Mouse (Mus musculus): ENCODE results near the gene Rapgefl1. TPM values are rescaled to one million over a fixed set of nuclear protein-coding genes. Genes with fewer than 3 reads are reported as not detected.

The Rapgefl1 gene
- total and polyA plus RNA-seq, 3 experiments = 0.27 to 0.35 TPM; not detected in 1

- H3K36me3 ChIP-seq (replicated peaks) = peaks cover 9% of the 10 kb centered on the region
- no peak for DNase-seq (ENCODE audit: low spot score)
These were observed 46.8 kb upstream of the Rapgefl1 start for GRCm38 (mm10) chr11:98789824-98790223.

GRCm38 (mm10) chr11:98790631-98791205 lies 45.9 kb upstream of the Rapgefl1 start:
- peaks cover 77% of the 10 kb centered on the region for H3K4me1 ChIP-seq (ENCODE audit: insufficient read depth, low read depth, low read length)
- H3K36me3 ChIP-seq (replicated peaks) = peaks cover 9% of the 10 kb centered on the region
- no peak overlapping the region for H3K4me3 ChIP-seq (ENCODE audit: low read depth, low read length)
- H3K9me3 ChIP-seq (replicated peaks) = no peaks in the 10 kb centered on the region
- DNase-seq (ENCODE audit: low spot score) (no peak), ATAC-seq (ENCODE audit: extremely low read depth, insufficient number of reproducible peaks, low FRiP score, poor library complexity, severe bottlenecking) (no peak)
- no peaks in the 10 kb centered on the region for H3K27me3 ChIP-seq (ENCODE audit: insufficient read depth, low read length)
- TF ChIP-seq TAL1 (conservative IDR thresholded peaks at IDR 0.05; ENCODE audit: low read depth, low read length) (no peak), POLR2AphosphoS5 (IDR thresholded peaks at IDR 0.05; ENCODE audit: insufficient replicate concordance, low read depth, low read length) (no peak), GATA1 (IDR thresholded peaks at IDR 0.05; ENCODE audit: borderline replicate concordance, low read length) (no peak), CTCF (IDR thresholded peaks at IDR 0.05; ENCODE audit: low read depth, low read length) (no peak), GATA2 (IDR thresholded peaks at IDR 0.05; ENCODE audit: borderline replicate concordance, low read depth, low read length) (no peak)

More at GRCm38 (mm10) chr11:98789824-98790223, 46.8 kb upstream of the Rapgefl1 start:
- no peak for TF ChIP-seq GATA2 (IDR thresholded peaks at IDR 0.05; ENCODE audit: borderline replicate concordance, low read depth, low read length)
- no peak for TF ChIP-seq POLR2AphosphoS5 (IDR thresholded peaks at IDR 0.05; ENCODE audit: insufficient replicate concordance, low read depth, low read length)
- Histone ChIP-seq H3K9me3 (replicated peaks) (no peaks in the 10 kb centered on the region), H3K4me1 (ENCODE audit: insufficient read depth, low read depth, low read length) (peaks cover 85% of the 10 kb centered on the region), H3K27me3 (ENCODE audit: insufficient read depth, low read length) (no peaks in the 10 kb centered on the region), H3K4me3 (ENCODE audit: low read depth, low read length) (peak overlapping the region; percentile 73; the same call in 1 of the 2 replicates)
- no peak for ATAC-seq (ENCODE audit: extremely low read depth, insufficient number of reproducible peaks, low FRiP score, poor library complexity, severe bottlenecking)

- Histone ChIP-seq H3K9me3 (replicated peaks) (no peaks in the 10 kb centered on the region), H3K4me3 (ENCODE audit: low read depth, low read length) (no peak overlapping the region), H3K36me3 (replicated peaks) (peaks cover 9% of the 10 kb centered on the region), H3K4me1 (ENCODE audit: insufficient read depth, low read depth, low read length) (peaks cover 73% of the 10 kb centered on the region), H3K27me3 (ENCODE audit: insufficient read depth, low read length) (no peaks in the 10 kb centered on the region)
- TF ChIP-seq TAL1 (conservative IDR thresholded peaks at IDR 0.05; ENCODE audit: low read depth, low read length) = no peak
- no peak for TF ChIP-seq POLR2AphosphoS5 (IDR thresholded peaks at IDR 0.05; ENCODE audit: insufficient replicate concordance, low read depth, low read length)
- no peak for TF ChIP-seq GATA2 (IDR thresholded peaks at IDR 0.05; ENCODE audit: borderline replicate concordance, low read depth, low read length)
- TF ChIP-seq GATA1 (IDR thresholded peaks at IDR 0.05; ENCODE audit: borderline replicate concordance, low read length) = no peak
- no peak for TF ChIP-seq CTCF (IDR thresholded peaks at IDR 0.05; ENCODE audit: low read depth, low read length)
- DNase-seq (ENCODE audit: low spot score) (no peak), ATAC-seq (ENCODE audit: extremely low read depth, insufficient number of reproducible peaks, low FRiP score, poor library complexity, severe bottlenecking) (no peak)
These were observed 45.1 kb upstream of the Rapgefl1 start for GRCm38 (mm10) chr11:98791448-98791847.

- no peak for ATAC-seq (ENCODE audit: extremely low read depth, insufficient number of reproducible peaks, low FRiP score, poor library complexity, severe bottlenecking)
- no peak for DNase-seq (ENCODE audit: low spot score)
- peaks cover 9% of the 10 kb centered on the region for H3K36me3 ChIP-seq (replicated peaks)
- TF ChIP-seq GATA2 (IDR thresholded peaks at IDR 0.05; ENCODE audit: borderline replicate concordance, low read depth, low read length) (no peak), TAL1 (conservative IDR thresholded peaks at IDR 0.05; ENCODE audit: low read depth, low read length) (no peak)
- no peaks in the 10 kb centered on the region for H3K9me3 ChIP-seq (replicated peaks)
- no peak overlapping the region for H3K4me3 ChIP-seq (ENCODE audit: low read depth, low read length)
- no peaks in the 10 kb centered on the region for H3K27me3 ChIP-seq (ENCODE audit: insufficient read depth, low read length)
- H3K4me1 ChIP-seq (ENCODE audit: insufficient read depth, low read depth, low read length) = peaks cover 73% of the 10 kb centered on the region
These were observed 44.5 kb upstream of the Rapgefl1 start for GRCm38 (mm10) chr11:98792081-98792480.

GRCm38 (mm10) chr11:98794469-98795014 lies 42.0 kb upstream of the Rapgefl1 start:
- H3K9me3 ChIP-seq (replicated peaks) = no peaks in the 10 kb centered on the region
- TF ChIP-seq GATA2 (IDR thresholded peaks at IDR 0.05; ENCODE audit: borderline replicate concordance, low read depth, low read length) = no peak
- TF ChIP-seq POLR2AphosphoS5 (IDR thresholded peaks at IDR 0.05; ENCODE audit: insufficient replicate concordance, low read depth, low read length) = no peak
- peak overlapping the region; percentile 88 for H3K4me3 ChIP-seq (ENCODE audit: low read depth, low read length)
- peaks cover 74% of the 10 kb centered on the region for H3K4me1 ChIP-seq (ENCODE audit: insufficient read depth, low read depth, low read length)
- 0 out of 2 replicates have a peak, but pooled peaks have one; percentile 10 for ATAC-seq (ENCODE audit: extremely low read depth, insufficient number of reproducible peaks, low FRiP score, poor library complexity, severe bottlenecking)
- peaks cover 32% of the 10 kb centered on the region for H3K36me3 ChIP-seq (replicated peaks)
- H3K27me3 ChIP-seq (ENCODE audit: insufficient read depth, low read length) = no peaks in the 10 kb centered on the region
- peak; percentile 49 for DNase-seq (ENCODE audit: low spot score)

GRCm38 (mm10) chr11:98795015-98795713 lies 41.4 kb upstream of the Rapgefl1 start, which contains the start of gene Msl1:
Gene Msl1 (plus strand): TSS chr11:98795516.
- H3K27me3 ChIP-seq (ENCODE audit: insufficient read depth, low read length) = no peaks in the 10 kb centered on the region
- 0 out of 2 replicates have a peak, but pooled peaks have one; percentile 41 for ATAC-seq (ENCODE audit: extremely low read depth, insufficient number of reproducible peaks, low FRiP score, poor library complexity, severe bottlenecking)
- DNase-seq (ENCODE audit: low spot score) = peak; percentile 84
- peak within 1 kb of the TSS; percentile 88 for H3K4me3 ChIP-seq (ENCODE audit: low read depth, low read length)
- no peaks in the 10 kb centered on the region for H3K9me3 ChIP-seq (replicated peaks)
- peaks cover 68% of the 10 kb centered on the region for H3K4me1 ChIP-seq (ENCODE audit: insufficient read depth, low read depth, low read length)
- peaks cover 37% of the 10 kb centered on the region for H3K36me3 ChIP-seq (replicated peaks)
- TF ChIP-seq CTCF (IDR thresholded peaks at IDR 0.05; ENCODE audit: low read depth, low read length) (no peak), GATA1 (IDR thresholded peaks at IDR 0.05; ENCODE audit: borderline replicate concordance, low read length) (no peak), GATA2 (IDR thresholded peaks at IDR 0.05; ENCODE audit: borderline replicate concordance, low read depth, low read length) (no peak), TAL1 (conservative IDR thresholded peaks at IDR 0.05; ENCODE audit: low read depth, low read length) (no peak), POLR2AphosphoS5 (IDR thresholded peaks at IDR 0.05; ENCODE audit: insufficient replicate concordance, low read depth, low read length) (no peak)

Measured in G1E (cell line).